30 mouse cellular contexts compared by ENCODE assay signal in genomic region chr13:60722763-60723162, GRCm38 (mm10).
DNase-seq lines count a peak whose midpoint lies in the region; ATAC-seq and TF ChIP-seq lines count a peak whose summit lies in the region.
"Had no signal": no experiment of that assay in that cellular context is flagged by ENCODE, and none has a peak within 500 bp of the region (broad histone marks: within the 10 kb centered on the region; RNA-seq: fewer than 3 reads in every experiment).

No protein-coding gene starts in this region.

- peak overlapping the region; percentile 6; the same call in 1 of the 2 replicates for H3K27ac ChIP-seq in gastrocnemius, adult 2 months
- peak overlapping the region; percentile 25 for H3K27ac ChIP-seq in heart, embryonic 15.5 days
- H3K27ac ChIP-seq: embryonic facial prominence, embryonic 12.5 days; kidney, postnatal 0 days; liver, embryonic 13.5 days; macrophage; midbrain, embryonic 15.5 days; stomach, postnatal 0 days had no signal

- H3K4me2 ChIP-seq in heart, embryonic 15.5 days: no peak overlapping the region
- H3K4me2 ChIP-seq: embryonic facial prominence, embryonic 12.5 days; liver, embryonic 13.5 days; midbrain, embryonic 15.5 days had no signal

- peaks cover 7% of the 10 kb centered on the region; the same call in 1 of the 2 replicates for H3K36me3 ChIP-seq in heart, embryonic 15.5 days

- H3K4me1 ChIP-seq in heart, embryonic 15.5 days (replicated peaks): peaks cover 8% of the 10 kb centered on the region
- H3K4me1 ChIP-seq: embryonic facial prominence, embryonic 12.5 days; liver, embryonic 13.5 days; midbrain, embryonic 15.5 days had no signal

- no peak overlapping the region for H3K4me3 ChIP-seq in gastrocnemius, adult 2 months
- no peak overlapping the region for H3K4me3 ChIP-seq in heart, embryonic 15.5 days
- H3K4me3 ChIP-seq: embryonic facial prominence, embryonic 12.5 days; liver, embryonic 13.5 days; midbrain, embryonic 15.5 days had no signal

- H3K9ac ChIP-seq in heart, embryonic 15.5 days: no peak overlapping the region
- H3K9ac ChIP-seq: embryonic facial prominence, embryonic 12.5 days; liver, embryonic 13.5 days; midbrain, embryonic 15.5 days had no signal

- no peaks in the 10 kb centered on the region for H3K9me3 ChIP-seq in heart, embryonic 15.5 days (replicated peaks)
- H3K9me3 ChIP-seq: embryonic facial prominence, embryonic 12.5 days; liver, embryonic 13.5 days; midbrain, embryonic 15.5 days had no signal

- 28% methylated on average over 8 of the region's 8 CpGs for WGBS in heart, embryonic 15.5 days

- no peak for ATAC-seq in heart, embryonic 15.5 days (replicated peaks; ENCODE audit: insufficient number of reproducible peaks, insufficient read depth, low FRiP score, low read depth)
- ATAC-seq: activated CD4-positive, CD25-positive, alpha-beta regulatory T cell, adult 4 months; forebrain, embryonic 14.5 days; hindbrain, embryonic 16.5 days; midbrain, embryonic 15.5 days had no signal

- intact Hi-C loops in gastrocnemius, adult 2 months (cut with DNase I): no loop called here
- intact Hi-C loops in heart, postnatal 14 days (cut with DNase I): no loop called here

- DNase-seq in gastrocnemius, adult 2 months: peak; percentile 14
- no peak for DNase-seq in gastrocnemius, adult 8-10 months (ENCODE audit: low spot score in 2 of 2)
- no peak for DNase-seq in heart, postnatal 14 days
- peak; percentile 83 to 84 for DNase-seq in lung, adult 18-20 months
- peak; percentile 62 for DNase-seq in lung, postnatal 10 days
- no peak for DNase-seq in embryo, embryonic 10 days (ENCODE audit: low spot score)
- DNase-seq in layer of hippocampus, adult 18-20 months (ENCODE audit: low spot score in 2 of 2): no peak
- DNase-seq: adrenal gland, adult 2 months; cerebellum, adult 8-10 months; cerebellum, postnatal 25 days; embryo, embryonic 11 days; gastrocnemius, postnatal 36 days; kidney, adult 8-10 months; kidney, postnatal 4 days; layer of hippocampus, postnatal 36 days; left cerebral cortex, postnatal 4 days; liver, embryonic 13.5 days; spleen, adult 18-20 months; thymus, adult 18-20 months; thymus, postnatal 25 days had no signal

- H3K27me3 ChIP-seq in heart, embryonic 15.5 days: no peaks in the 10 kb centered on the region
- H3K27me3 ChIP-seq: CH12.LX; embryonic facial prominence, embryonic 12.5 days; liver, embryonic 13.5 days; midbrain, embryonic 15.5 days had no signal

- no peak for TF ChIP-seq CTCF in gastrocnemius, adult 2 months (IDR thresholded peaks at IDR 0.05)

Comparison
In these comparisons a context has a peak if more than half of its experiments do, and no peak if none do; other contexts are left out.
1. DNase-seq: peak in gastrocnemius, adult 2 months (single experiment), lung, adult 18-20 months (2 of 2) and lung, postnatal 10 days (single experiment); none in gastrocnemius, adult 8-10 months (0 of 2), heart, postnatal 14 days (0 of 2), embryo, embryonic 10 days (single experiment) and layer of hippocampus, adult 18-20 months (0 of 2).